Mouse (Mus musculus): ENCODE measurements around the gene Hist2h3c1. TPM values are rescaled to one million over a fixed set of nuclear protein-coding genes. Genes with fewer than 3 reads are reported as not detected.

The Hist2h3c1 gene
- polyA plus RNA-seq, 1 experiment from 2014 or later = 0.60 TPM

- no peaks in the 10 kb centered on the region for H3K9me3 ChIP-seq
- peak overlapping the region; percentile 69 for H3K27ac ChIP-seq
- no peaks in the 10 kb centered on the region for H3K36me3 ChIP-seq
- no peaks in the 10 kb centered on the region for H3K27me3 ChIP-seq (ENCODE audit: insufficient read depth, poor library complexity, severe bottlenecking)
- H3K4me1 ChIP-seq = peaks cover 20% of the 10 kb centered on the region
- WGBS = 25% methylated on average over 10 of the region's 10 CpGs
- peak overlapping the region; percentile 17; the same call in 1 of the 2 replicates for H3K4me3 ChIP-seq
- peak; percentile 88 for DNase-seq (ENCODE audit: low spot score)
Measured at GRCm38 (mm10) chr3:96254683-96255355, 8.3 kb downstream of the Hist2h3c1 start.

- H3K27ac ChIP-seq = no peak overlapping the region
- no peaks in the 10 kb centered on the region for H3K27me3 ChIP-seq (ENCODE audit: insufficient read depth, poor library complexity, severe bottlenecking)
- no peaks in the 10 kb centered on the region for H3K9me3 ChIP-seq
- 76% methylated on average over 5 of the region's 5 CpGs for WGBS
- H3K4me1 ChIP-seq = peaks cover 13% of the 10 kb centered on the region
- no peaks in the 10 kb centered on the region for H3K36me3 ChIP-seq
- no peak overlapping the region for H3K4me3 ChIP-seq
- DNase-seq (ENCODE audit: low spot score) = no peak
Measured at GRCm38 (mm10) chr3:96255926-96256593, 9.6 kb downstream of the Hist2h3c1 start.

GRCm38 (mm10) chr3:96257190-96257589 lies 10.7 kb downstream of the Hist2h3c1 start:
- WGBS = 72% methylated on average over 3 of the region's 3 CpGs
- H3K9me3 ChIP-seq = no peaks in the 10 kb centered on the region

GRCm38 (mm10) chr3:96260220-96260619 lies 13.7 kb downstream of the Hist2h3c1 start:
- H3K27me3 ChIP-seq (ENCODE audit: insufficient read depth, poor library complexity, severe bottlenecking) = no peaks in the 10 kb centered on the region
- no peaks in the 10 kb centered on the region for H3K36me3 ChIP-seq
- no peak for DNase-seq (ENCODE audit: low spot score)
- no peak overlapping the region for H3K4me3 ChIP-seq
- no peaks in the 10 kb centered on the region for H3K9me3 ChIP-seq
- peaks cover 32% of the 10 kb centered on the region for H3K4me1 ChIP-seq
- WGBS = 80% methylated on average over 5 of the region's 5 CpGs
- H3K27ac ChIP-seq = no peak overlapping the region

More at GRCm38 (mm10) chr3:96257190-96257589, 10.7 kb downstream of the Hist2h3c1 start:
- H3K27me3 ChIP-seq (ENCODE audit: insufficient read depth, poor library complexity, severe bottlenecking) = no peaks in the 10 kb centered on the region
- no peak for DNase-seq (ENCODE audit: low spot score)
- H3K36me3 ChIP-seq = no peaks in the 10 kb centered on the region
- H3K4me1 ChIP-seq = peaks cover 20% of the 10 kb centered on the region
- no peak overlapping the region for H3K4me3 ChIP-seq
- H3K27ac ChIP-seq = no peak overlapping the region

DNA sequence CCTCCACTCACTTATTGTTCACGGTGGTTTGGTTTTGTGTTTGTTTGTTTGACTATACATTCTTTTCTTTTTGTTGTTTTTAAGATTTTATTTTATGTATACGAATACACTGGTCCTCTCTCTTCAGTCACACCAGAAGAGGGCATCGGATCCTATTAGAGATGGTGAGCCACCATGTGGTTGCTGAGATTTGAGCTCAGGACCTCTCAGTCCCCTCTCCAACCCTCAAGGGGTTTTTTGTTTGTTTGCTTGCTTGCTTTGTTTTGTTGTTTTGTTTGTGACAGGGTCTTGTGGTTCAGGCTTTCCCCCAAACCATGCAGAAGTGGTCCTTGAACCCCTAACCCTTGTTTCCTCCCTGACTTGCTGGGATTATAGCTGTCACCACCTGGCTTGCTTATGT lies 15.1 kb downstream of the Hist2h3c1 start:
- no peak for DNase-seq (ENCODE audit: low spot score)
- no peaks in the 10 kb centered on the region for H3K36me3 ChIP-seq
- no peaks in the 10 kb centered on the region for H3K27me3 ChIP-seq (ENCODE audit: insufficient read depth, poor library complexity, severe bottlenecking)
- H3K9me3 ChIP-seq = no peaks in the 10 kb centered on the region
- peak overlapping the region; percentile 97 for H3K27ac ChIP-seq
- peaks cover 25% of the 10 kb centered on the region for H3K4me1 ChIP-seq
- 64% methylated on average over 3 of the region's 3 CpGs for WGBS
- H3K4me3 ChIP-seq = peak overlapping the region; percentile 64; the same call in 1 of the 2 replicates

- peaks cover 25% of the 10 kb centered on the region for H3K4me1 ChIP-seq
- H3K36me3 ChIP-seq = no peaks in the 10 kb centered on the region
- DNase-seq (ENCODE audit: low spot score) = peak; percentile 94
- peak overlapping the region; percentile 64 for H3K4me3 ChIP-seq
- no peaks in the 10 kb centered on the region for H3K27me3 ChIP-seq (ENCODE audit: insufficient read depth, poor library complexity, severe bottlenecking)
- H3K9me3 ChIP-seq = no peaks in the 10 kb centered on the region
- under 1% methylated on average over 19 of the region's 19 CpGs for WGBS
- H3K27ac ChIP-seq = peak overlapping the region; percentile 97
Measured at GRCm38 (mm10) chr3:96262216-96262875, 15.9 kb downstream of the Hist2h3c1 start.

DNA sequence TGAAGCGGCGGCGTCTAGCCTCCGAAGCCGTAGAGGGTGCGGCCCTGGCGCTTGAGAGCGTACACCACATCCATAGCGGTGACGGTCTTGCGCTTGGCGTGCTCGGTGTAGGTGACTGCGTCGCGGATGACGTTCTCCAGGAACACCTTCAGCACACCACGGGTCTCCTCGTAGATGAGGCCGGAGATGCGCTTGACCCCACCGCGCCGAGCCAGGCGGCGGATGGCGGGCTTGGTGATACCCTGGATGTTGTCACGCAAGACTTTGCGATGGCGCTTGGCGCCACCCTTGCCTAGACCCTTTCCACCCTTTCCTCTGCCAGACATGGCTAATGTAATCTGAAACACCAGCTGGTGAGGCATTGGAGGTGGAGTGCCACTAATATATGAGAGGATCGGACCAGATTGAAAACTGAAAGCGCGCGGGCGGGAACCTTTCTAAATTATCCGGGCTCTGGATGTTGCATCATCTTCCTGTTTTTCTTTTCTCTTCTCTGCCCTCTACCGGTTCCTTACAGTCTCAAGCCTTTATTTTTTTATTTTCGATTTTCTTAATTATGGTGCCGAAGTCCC lies 16.6 kb downstream of the Hist2h3c1 start, which contains the start of gene Hist2h4:
TSS of gene Hist2h4 (minus strand) at position 333 of the 572 bp plus-strand sequence.
- H3K9me3 ChIP-seq = no peaks in the 10 kb centered on the region
- H3K36me3 ChIP-seq = no peaks in the 10 kb centered on the region
- peak within 1 kb of the TSS; percentile 64 for H3K4me3 ChIP-seq
- under 1% methylated on average over 40 of the region's 40 CpGs for WGBS
- H3K27ac ChIP-seq = peak within 1 kb of the TSS; percentile 97
- peaks cover 31% of the 10 kb centered on the region for H3K4me1 ChIP-seq
- H3K27me3 ChIP-seq (ENCODE audit: insufficient read depth, poor library complexity, severe bottlenecking) = no peaks in the 10 kb centered on the region
- peak; percentile 98 for DNase-seq (ENCODE audit: low spot score)

DNA sequence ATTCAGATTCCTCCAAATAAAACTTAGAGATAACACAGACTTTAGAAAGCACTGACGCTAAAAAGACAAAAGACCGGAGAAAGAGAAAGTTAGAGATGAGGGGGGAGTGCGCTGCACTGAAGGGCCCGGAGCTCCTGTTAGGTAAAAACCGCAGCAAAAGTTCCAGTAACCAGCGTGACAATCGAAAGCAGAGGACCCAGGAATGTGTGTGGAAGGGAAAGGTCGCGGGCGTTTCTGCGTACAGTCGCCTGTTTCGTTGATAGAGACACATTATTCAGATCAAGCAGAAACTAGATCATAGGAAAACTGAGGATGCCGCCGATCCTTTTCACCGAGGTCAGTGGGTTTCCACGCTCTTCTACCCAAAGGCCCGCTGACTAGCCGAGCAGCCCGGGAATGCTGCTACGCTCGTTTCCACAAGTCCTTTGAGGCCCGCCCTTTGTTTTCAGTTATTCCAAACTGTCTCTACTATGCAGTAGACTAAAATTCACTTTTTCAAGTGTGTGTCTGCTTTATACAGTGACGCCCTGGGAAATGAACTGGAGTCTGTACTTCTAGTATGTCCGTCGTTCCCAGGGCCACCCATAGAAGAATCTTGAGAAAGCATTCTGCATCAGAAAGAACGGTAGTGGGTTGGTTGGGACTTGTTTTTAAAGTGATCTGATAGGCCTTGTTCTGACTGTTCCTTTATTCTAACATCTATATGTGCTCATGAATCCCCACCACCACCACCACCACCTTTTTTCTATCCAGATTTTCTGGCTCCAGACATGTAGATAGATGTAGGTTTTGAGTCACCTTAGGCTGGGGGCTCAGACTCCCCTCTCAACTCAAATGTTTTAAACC lies 17.3 kb downstream of the Hist2h3c1 start:
- Histone ChIP-seq H3K27ac (peak overlapping the region; percentile 97), H3K4me1 (peaks cover 32% of the 10 kb centered on the region), H3K27me3 (ENCODE audit: insufficient read depth, poor library complexity, severe bottlenecking) (no peaks in the 10 kb centered on the region), H3K9me3 (no peaks in the 10 kb centered on the region), H3K36me3 (no peaks in the 10 kb centered on the region), H3K4me3 (peak overlapping the region; percentile 64)
- peak; percentile 82 for DNase-seq (ENCODE audit: low spot score)
- 13% methylated on average over 27 of the region's 27 CpGs for WGBS

DNA sequence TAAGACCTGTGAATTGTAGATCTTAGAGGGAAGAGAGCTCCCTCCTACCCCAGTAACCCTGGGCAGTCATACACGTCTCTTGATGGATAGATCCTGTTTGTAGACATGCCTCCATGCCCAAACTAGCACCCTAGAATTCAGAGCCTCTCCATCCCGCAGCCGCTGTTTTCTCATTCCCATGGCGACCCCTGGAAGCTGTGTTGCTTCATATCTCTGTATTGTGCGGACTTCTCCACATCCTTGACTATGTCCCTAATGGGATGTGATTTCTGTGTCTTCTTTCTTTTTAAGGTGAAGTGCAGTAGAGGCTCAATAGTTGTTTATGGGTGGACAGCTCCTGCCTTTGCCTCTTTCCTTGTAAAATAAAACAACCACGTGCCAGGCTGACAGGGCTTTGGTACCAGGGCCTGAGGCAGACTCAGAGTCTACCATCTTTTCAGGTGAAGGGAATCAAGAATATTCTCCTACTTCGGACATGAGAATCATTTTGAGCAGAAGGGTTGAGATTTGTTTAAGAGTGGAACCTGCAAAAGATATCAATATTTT lies 18.0 kb downstream of the Hist2h3c1 start:
- peaks cover 32% of the 10 kb centered on the region for H3K4me1 ChIP-seq
- H3K9me3 ChIP-seq = no peaks in the 10 kb centered on the region
- peak overlapping the region; percentile 64 for H3K4me3 ChIP-seq
- H3K36me3 ChIP-seq = no peaks in the 10 kb centered on the region
- no peaks in the 10 kb centered on the region for H3K27me3 ChIP-seq (ENCODE audit: insufficient read depth, poor library complexity, severe bottlenecking)
- peak overlapping the region; percentile 97 for H3K27ac ChIP-seq
- no peak for DNase-seq (ENCODE audit: low spot score)
- 78% methylated on average over 7 of the region's 7 CpGs for WGBS

DNA sequence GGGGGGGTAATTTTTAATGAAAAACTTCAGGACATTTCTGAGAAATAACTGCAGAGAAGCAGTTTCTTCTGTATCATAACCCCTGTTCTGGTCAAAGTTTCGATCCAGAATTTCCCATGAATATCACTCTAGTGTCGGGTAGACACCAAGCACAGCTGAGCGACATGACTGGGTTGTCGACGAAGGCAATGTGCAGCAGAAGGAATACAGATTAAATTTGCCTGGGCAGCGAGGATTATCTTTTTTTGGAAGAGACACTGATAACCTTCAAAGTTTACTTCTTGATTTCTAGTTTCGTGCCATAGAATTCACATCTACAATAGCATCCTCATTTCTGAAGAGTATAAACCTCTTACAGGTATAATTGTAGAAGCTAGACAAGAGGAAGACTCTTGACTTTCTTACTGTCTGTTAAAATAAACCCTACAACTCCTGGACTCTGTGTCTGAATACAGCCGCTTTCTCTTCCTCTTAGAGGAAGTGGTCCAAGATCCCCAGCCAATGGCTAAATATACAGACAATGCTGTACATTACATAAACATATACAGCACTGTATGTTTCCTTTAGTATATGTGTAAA lies 19.7 kb downstream of the Hist2h3c1 start:
- no peak overlapping the region for H3K4me3 ChIP-seq
- no peaks in the 10 kb centered on the region for H3K36me3 ChIP-seq
- no peaks in the 10 kb centered on the region for H3K27me3 ChIP-seq (ENCODE audit: insufficient read depth, poor library complexity, severe bottlenecking)
- DNase-seq (ENCODE audit: low spot score) = no peak
- 63% methylated on average over 8 of the region's 8 CpGs for WGBS
- H3K27ac ChIP-seq = no peak overlapping the region; the same call in 1 of the 2 replicates
- peaks cover 34% of the 10 kb centered on the region for H3K4me1 ChIP-seq
- no peaks in the 10 kb centered on the region for H3K9me3 ChIP-seq

DNA sequence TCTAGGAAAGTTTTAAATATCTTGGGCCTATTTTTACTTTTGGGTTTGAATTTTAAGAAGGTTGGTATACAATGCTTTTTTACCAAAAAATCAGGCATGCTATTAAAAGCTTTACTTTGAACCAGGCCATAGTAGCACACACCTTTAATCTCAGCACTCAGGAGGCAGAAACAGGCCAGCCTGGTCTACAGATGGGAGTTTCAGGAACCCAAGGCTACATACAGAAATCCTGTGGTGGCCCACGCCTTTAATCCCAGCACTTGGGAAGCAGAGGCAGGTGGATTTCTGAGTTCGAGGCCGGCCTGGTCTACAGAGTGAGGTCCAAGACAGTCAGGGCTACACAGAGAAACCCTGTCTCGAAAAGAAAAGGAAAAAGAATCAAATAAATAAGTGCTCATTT lies 21.1 kb downstream of the Hist2h3c1 start:
- Histone ChIP-seq H3K36me3 (no peaks in the 10 kb centered on the region), H3K9me3 (no peaks in the 10 kb centered on the region), H3K4me3 (no peak overlapping the region), H3K27ac (peak overlapping the region; percentile 89), H3K27me3 (ENCODE audit: insufficient read depth, poor library complexity, severe bottlenecking) (no peaks in the 10 kb centered on the region), H3K4me1 (peaks cover 23% of the 10 kb centered on the region)
- no peak for DNase-seq (ENCODE audit: low spot score)
- WGBS = 85% methylated on average over 4 of the region's 4 CpGs
